ENCODE assay signal across 7 mouse cellular contexts in genomic region chr6:29931181-29931580, GRCm38 (mm10).
"Had no signal": no experiment of that assay in that cellular context is flagged by ENCODE, and none has a peak within 500 bp of the region (broad histone marks: within the 10 kb centered on the region; RNA-seq: fewer than 3 reads in every experiment).

No protein-coding gene starts in this region.

- DNase-seq: liver, postnatal 0 days; lung, adult 2 months; lung, postnatal 14 days; lung, postnatal 36 days; thymus, adult 2 months; thymus, postnatal 25 days; thymus, postnatal 4 days had no signal
